Mouse (Mus musculus) cerebral cortex, adult 2 months (tissue): ENCODE data around the gene Pola2.

Experiments
- WGBS: fragments of 180-500 bp; shearing (Covaris S2); methylation state at CpG from one replicate; pipeline ENCODE4 v1.1.7; 2018; 5-methylcytosine and 5-hydroxymethylcytosine counted together

The Pola2 gene

DNA sequence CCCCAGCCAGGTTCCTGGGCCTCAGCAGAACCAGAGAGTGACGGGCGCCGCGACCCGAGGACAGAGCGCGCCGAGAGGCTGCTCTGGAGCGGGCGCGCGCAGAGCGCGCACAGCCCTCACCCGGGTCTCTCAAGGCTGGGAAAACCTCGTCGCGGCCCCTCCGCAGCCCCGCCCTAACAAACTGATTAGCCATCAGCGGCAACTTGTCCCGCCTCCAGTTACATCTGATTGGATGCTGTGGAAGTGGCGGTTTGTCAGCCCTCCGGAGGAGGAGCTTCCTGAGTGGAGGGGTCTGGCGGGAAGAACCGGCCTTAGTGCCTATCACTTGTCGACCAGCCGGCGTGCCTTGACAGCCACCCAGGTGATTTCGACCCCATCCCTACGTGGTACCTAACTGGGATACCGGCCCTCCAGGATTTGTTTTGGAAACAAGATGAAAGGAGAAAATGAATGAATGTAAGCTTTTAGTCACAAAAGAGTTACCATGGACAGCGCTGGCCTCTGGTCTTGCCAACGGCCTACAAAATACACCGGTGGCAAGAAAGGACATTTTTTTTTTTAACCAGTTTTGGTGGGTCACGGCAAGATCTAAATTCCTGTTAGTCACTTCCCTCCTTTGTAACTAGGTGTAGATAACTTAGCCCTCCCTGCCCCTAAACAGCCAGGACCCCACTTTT lies 69.9 kb downstream of the Pola2 start, which contains the start of gene Tigd3:
Gene Tigd3, minus strand, starts transcription at position 148 of the 677 bp plus-strand sequence.
- 3% methylated on average over 36 of the region's 36 CpGs for WGBS

GRCm38 (mm10) chr19:5893282-5894001 lies 70.6 kb downstream of the Pola2 start:
- WGBS, result 7% methylated on average over 31 of the region's 31 CpGs

DNA sequence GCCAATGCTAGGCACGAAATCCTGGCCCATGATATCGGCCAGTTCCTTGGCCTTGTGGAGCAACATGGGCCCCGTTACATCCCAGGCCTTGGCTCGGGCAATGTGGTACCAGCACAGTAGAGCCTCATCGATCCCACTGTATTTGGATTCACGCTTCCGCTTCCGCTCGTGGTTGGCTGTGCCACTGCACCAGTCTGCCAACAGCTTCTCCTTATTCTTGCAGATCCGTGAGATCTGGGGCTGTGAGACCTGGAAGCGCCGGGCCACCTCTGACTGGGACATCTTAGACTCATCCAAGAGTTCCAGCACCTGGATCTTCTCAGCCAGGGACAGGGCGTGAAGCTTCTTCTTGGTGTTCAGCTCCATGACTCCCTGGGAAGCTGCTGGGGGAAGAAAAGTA lies 71.3 kb downstream of the Pola2 start:
- WGBS, result 82% methylated on average over 13 of the region's 13 CpGs

DNA sequence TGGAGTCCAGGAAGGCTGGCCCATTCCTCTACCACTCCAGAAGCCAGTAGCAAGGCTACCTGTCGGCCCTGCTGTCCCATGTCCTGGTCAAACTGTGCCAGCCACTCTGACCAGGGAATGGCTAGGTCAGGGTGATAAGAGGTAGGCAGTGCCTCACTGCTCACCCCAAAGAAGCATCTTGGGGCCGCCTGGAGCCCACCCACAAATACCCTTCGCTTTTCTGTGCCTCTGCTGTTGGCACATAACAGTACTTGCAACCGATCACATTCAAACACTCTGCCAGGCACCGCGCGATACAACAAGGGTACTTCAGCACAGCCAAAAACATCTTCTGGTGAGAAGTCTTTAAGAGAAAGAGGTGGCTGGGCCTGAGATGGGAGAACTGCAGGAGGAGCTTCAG lies 71.7 kb downstream of the Pola2 start:
- 82% methylated on average over 7 of the region's 7 CpGs for WGBS

DNA sequence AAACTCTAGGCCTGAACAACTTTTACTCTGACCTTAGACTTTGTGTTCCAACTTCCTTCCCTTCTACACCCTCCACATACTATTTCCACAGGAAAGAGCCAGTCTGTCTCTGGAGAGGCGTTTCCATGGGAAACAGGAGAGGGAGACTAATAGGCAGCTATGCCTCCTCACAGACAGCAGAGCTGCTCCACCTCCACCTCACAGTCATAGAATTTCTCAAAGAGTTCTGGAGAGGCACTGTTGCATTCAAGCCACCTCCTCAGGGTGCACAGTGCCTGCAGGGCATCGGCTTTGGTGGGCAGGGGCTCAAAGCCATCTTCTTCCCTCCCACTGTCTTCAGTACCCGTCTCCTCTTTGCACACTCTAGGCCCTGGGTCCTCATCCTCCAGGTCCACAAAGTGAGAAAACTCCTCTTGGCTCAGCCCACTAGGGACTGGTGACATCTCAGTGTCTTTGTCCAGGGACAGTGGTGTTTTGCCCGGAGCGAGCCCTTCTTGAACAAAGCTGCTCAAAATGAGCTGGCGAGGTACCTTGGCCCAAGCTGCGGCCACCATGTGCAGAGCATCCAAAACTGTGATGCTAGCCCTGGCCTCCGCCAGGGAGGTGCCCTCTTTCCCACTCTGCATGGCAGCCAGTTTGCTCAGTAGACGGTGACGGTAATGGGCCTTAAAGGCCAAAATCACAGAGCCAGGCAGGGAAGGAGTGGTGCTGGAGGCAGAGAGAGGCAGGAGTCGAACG lies 72.3 kb downstream of the Pola2 start:
- WGBS, result 86% methylated on average over 12 of the region's 12 CpGs
